Mouse (Mus musculus) bone marrow, adult 2 months (tissue): ENCODE results near the gene Usp37.

Experiments
- CTCF ChIP-seq: fragments of 200-500 bp; IDR thresholded peaks from 2 replicates; pipeline ENCODE4 v1.5.1; 2011; ENCODE audit warnings: low read length, control low read depth; ENCODE audit not compliant: control insufficient read depth, insufficient read depth
- POLR2A ChIP-seq: fragments of 200-500 bp; IDR thresholded peaks from 2 replicates; pipeline ENCODE4 v1.6.1; 2011; ENCODE audit warnings: low read depth, mild to moderate bottlenecking, control low read depth, low read length, borderline replicate concordance; ENCODE audit not compliant: control insufficient read depth

DNA sequence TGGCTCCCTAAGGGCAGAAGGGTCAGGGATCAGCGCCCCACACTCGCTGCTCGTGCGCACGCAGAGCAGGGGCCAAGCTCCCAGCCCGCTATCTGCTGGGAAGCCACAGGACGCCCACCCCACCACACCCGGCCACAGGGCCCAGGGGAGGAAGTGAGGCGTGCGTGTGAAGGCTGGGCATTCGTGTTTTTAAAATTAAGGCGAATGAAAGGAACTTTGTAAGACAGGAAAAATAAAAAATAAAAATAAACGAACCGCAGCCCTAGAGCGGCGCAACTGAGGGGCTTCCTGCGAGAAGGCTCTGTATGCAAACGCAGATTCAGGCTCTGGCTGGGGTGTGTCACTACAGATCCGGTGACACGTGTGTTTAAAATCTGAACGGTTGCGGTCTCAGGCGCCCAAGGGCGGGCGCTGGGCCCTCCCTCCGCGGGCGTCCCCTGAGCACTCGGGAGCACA, 154.2 kb downstream of the Usp37 start:
- no peak; the same call in 1 of the 2 replicates for TF ChIP-seq POLR2A
- TF ChIP-seq CTCF, result no peak
